ENCODE assay signal across 8 mouse cellular contexts in the genomic region with DNA sequence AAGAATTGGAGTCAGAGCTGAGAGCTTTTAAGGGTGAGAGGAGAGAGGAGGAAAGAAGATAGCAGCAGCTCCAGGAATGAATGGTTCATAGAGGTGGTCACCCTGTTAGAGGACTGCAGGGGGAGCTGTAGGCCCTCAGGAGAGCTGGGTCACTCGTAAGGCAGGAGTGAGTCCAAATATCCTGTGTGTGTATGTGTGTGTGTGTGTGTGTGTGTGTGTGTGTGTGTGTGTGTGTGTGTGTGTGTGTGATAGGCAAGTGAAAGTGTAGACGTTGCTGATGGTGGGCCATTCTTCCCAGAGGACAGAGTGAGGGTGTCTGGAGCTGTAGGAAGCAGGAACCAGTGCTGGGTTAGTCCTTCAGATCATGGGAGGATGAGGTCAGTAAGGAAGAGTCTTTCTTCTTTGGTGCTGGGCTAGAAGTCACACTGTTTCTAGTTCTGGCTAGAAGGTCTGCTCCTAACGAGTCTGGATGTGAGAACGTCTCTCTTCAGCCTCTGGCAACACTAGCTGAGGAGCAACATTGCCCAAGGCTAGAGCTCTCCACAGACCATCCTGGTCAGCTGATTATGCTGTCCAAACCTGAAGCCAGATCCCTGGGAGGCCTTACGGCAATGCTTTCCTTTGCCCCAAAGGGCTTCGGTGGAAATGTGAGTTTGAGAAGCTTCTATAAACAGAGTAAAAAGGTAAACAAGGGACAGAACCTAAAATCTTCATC.
DNase-seq lines count a peak whose midpoint lies in the region; ATAC-seq and TF ChIP-seq lines count a peak whose summit lies in the region.

No protein-coding gene starts in this region.

- peak; percentile 60; the same call in 1 of the 2 replicates for ATAC-seq in forebrain, embryonic 12.5 days (ENCODE audit: low FRiP score)
- ATAC-seq in kidney, postnatal 0 days (replicated peaks; ENCODE audit: low FRiP score, low read depth): peak; percentile 57; the same call in 1 of the 2 replicates

- H3K36me3 ChIP-seq in forebrain, embryonic 12.5 days (replicated peaks): no peaks in the 10 kb centered on the region
- H3K36me3 ChIP-seq in forebrain, embryonic 10.5 days (replicated peaks): no peaks in the 10 kb centered on the region
- H3K36me3 ChIP-seq in embryonic facial prominence, embryonic 10.5 days (replicated peaks): no peaks in the 10 kb centered on the region
- H3K36me3 ChIP-seq in kidney, postnatal 0 days (ENCODE audit: insufficient read depth, low read length): no peaks in the 10 kb centered on the region

- peak; percentile 75 for TF ChIP-seq CTCF in kidney, postnatal 0 days (IDR thresholded peaks at IDR 0.05; ENCODE audit: low read depth)

- peaks cover 4% of the 10 kb centered on the region; the same call in 1 of the 2 replicates for H3K4me1 ChIP-seq in forebrain, embryonic 12.5 days
- peaks cover 11% of the 10 kb centered on the region for H3K4me1 ChIP-seq in forebrain, embryonic 10.5 days
- H3K4me1 ChIP-seq in embryonic facial prominence, embryonic 10.5 days: peaks cover 26% of the 10 kb centered on the region
- no peaks in the 10 kb centered on the region for H3K4me1 ChIP-seq in kidney, postnatal 0 days (replicated peaks; ENCODE audit: insufficient read depth, low read length)

- H3K9ac ChIP-seq in forebrain, embryonic 12.5 days: no peak overlapping the region
- H3K9ac ChIP-seq in kidney, postnatal 0 days (ENCODE audit: low read depth, low read length): no peak overlapping the region

- 51% methylated on average over 6 of the region's 6 CpGs for whole genome bisulfite sequencing in forebrain, embryonic 12.5 days
- 54% methylated on average over 6 of the region's 6 CpGs for WGBS in forebrain, embryonic 10.5 days
- WGBS in embryonic facial prominence, embryonic 10.5 days: 42% methylated on average over 6 of the region's 6 CpGs
- 56% methylated on average over 6 of the region's 6 CpGs for WGBS in kidney, postnatal 0 days

- H3K27me3 ChIP-seq in forebrain, embryonic 12.5 days: 0 out of 2 replicates have a peak, but pooled peaks cover 3% of the 10 kb centered on the region
- H3K27me3 ChIP-seq in forebrain, embryonic 10.5 days (ENCODE audit: poor library complexity, severe bottlenecking): peaks cover 19% of the 10 kb centered on the region; the same call in 1 of the 2 replicates
- no peaks in the 10 kb centered on the region for H3K27me3 ChIP-seq in embryonic facial prominence, embryonic 10.5 days (replicated peaks; ENCODE audit: low read depth, poor library complexity, severe bottlenecking)
- no peaks in the 10 kb centered on the region for H3K27me3 ChIP-seq in kidney, postnatal 0 days (ENCODE audit: insufficient read depth, low read length)

- no peak for DNase-seq in forebrain, embryonic 10.5 days (ENCODE audit: extremely low spot score, low spot score)
- DNase-seq in 3134 (ENCODE audit: extremely low read depth, insufficient read length, low spot score) (peak; percentile 19), ZHBTc4 (ENCODE audit: low read depth, low spot score) (peak; percentile 56)
- peak; percentile 39 for DNase-seq in embryonic facial prominence, embryonic 10.5 days (ENCODE audit: low spot score)
- peak; percentile 34 for DNase-seq in kidney, postnatal 0 days (ENCODE audit: low spot score)
- peak; percentile 40 to 58 for DNase-seq in natural killer cell, adult 2 months (ENCODE audit: low spot score in 2 of 2)
- no peak for DNase-seq in left cerebral cortex, adult 9 months (ENCODE audit: low spot score in 2 of 2)

- no peaks in the 10 kb centered on the region for H3K9me3 ChIP-seq in forebrain, embryonic 12.5 days
- H3K9me3 ChIP-seq in forebrain, embryonic 10.5 days: no peaks in the 10 kb centered on the region
- H3K9me3 ChIP-seq in embryonic facial prominence, embryonic 10.5 days: no peaks in the 10 kb centered on the region
- no peaks in the 10 kb centered on the region for H3K9me3 ChIP-seq in kidney, postnatal 0 days (replicated peaks; ENCODE audit: low read length)

- H3K4me2 ChIP-seq in forebrain, embryonic 12.5 days: no peak overlapping the region
- H3K4me2 ChIP-seq in kidney, postnatal 0 days (ENCODE audit: low read length): no peak overlapping the region

- H3K27ac ChIP-seq in forebrain, embryonic 12.5 days: no peak overlapping the region
- no peak overlapping the region for H3K27ac ChIP-seq in forebrain, embryonic 10.5 days
- H3K27ac ChIP-seq in embryonic facial prominence, embryonic 10.5 days (replicated peaks): no peak overlapping the region
- no peak overlapping the region for H3K27ac ChIP-seq in kidney, postnatal 0 days

- H3K4me3 ChIP-seq in forebrain, embryonic 12.5 days (replicated peaks): no peak overlapping the region
- H3K4me3 ChIP-seq in forebrain, embryonic 10.5 days: no peak overlapping the region
- no peak overlapping the region for H3K4me3 ChIP-seq in embryonic facial prominence, embryonic 10.5 days
- no peak overlapping the region for H3K4me3 ChIP-seq in kidney, postnatal 0 days (replicated peaks; ENCODE audit: low read depth, low read length)

Comparison
In these comparisons a context has a peak if more than half of its experiments do, and no peak if none do; other contexts are left out.
1. DNase-seq: peak in 3134 (single experiment), ZHBTc4 (single experiment), embryonic facial prominence, embryonic 10.5 days (single experiment), kidney, postnatal 0 days (single experiment) and natural killer cell, adult 2 months (2 of 2); none in forebrain, embryonic 10.5 days (single experiment) and left cerebral cortex, adult 9 months (0 of 2).